Mouse (Mus musculus) megakaryocyte, embryonic 14.5 days (primary cell): Measurements from ENCODE around the gene Hist2h2ac. TPM values are rescaled to one million over a fixed set of nuclear protein-coding genes. Genes with fewer than 3 reads are reported as not detected.
"Not testable (repeated sequence)": the region's sequence is repeated elsewhere in the genome, so short reads cannot be mapped to it uniquely, and the experiment has no call there.

Experiments used
- H3K27me3 ChIP-seq: replicated peaks from 2 replicates; pipeline ENCODE3; 2012; ENCODE audit warnings: inconsistent platforms
- H3K36me3 ChIP-seq: replicated peaks from 2 replicates; pipeline ENCODE3; 2012; ENCODE audit warnings: low read length, inconsistent platforms, mixed read lengths
- H3K4me1 ChIP-seq: 2 replicates; pipeline ENCODE4 v1.6.1; 2012; ENCODE audit warnings: inconsistent platforms
- H3K4me3 ChIP-seq: replicated peaks from 2 replicates; pipeline ENCODE3; 2012; ENCODE audit warnings: moderate library complexity, mild to moderate bottlenecking, inconsistent platforms
- H3K9me3 ChIP-seq: 2 replicates; pipeline ENCODE4 v1.6.1; 2012; ENCODE audit warnings: inconsistent platforms
- FLI1 ChIP-seq: IDR thresholded peaks from 2 replicates; pipeline ENCODE4 v1.6.1; 2012; ENCODE audit warnings: low read length, inconsistent platforms, mixed read lengths
- GATA1 ChIP-seq: IDR thresholded peaks from 3 replicates; pipeline ENCODE4 v1.6.1; 2012; ENCODE audit warnings: mixed read lengths, low read length, inconsistent platforms, borderline replicate concordance
- polyA plus RNA-seq: library from polyadenylated mRNA; stranded (reverse); fragments of >175 nt; gene quantifications from 2 replicates; pipeline ENCODE4 v1.2.3, GENCODE M21; 2012; ENCODE audit warnings: low replicate concordance; ENCODE audit not compliant: insufficient read depth

Gene Hist2h2ac
- polyA plus RNA-seq, 1 experiment, result 15.1 TPM

GRCm38 (mm10) chr3:96250890-96251289 lies 30.2 kb upstream of the Hist2h2ac start:
- H3K4me1 ChIP-seq, result peaks cover 33% of the 10 kb centered on the region
- no peak overlapping the region for H3K4me3 ChIP-seq
- H3K27me3 ChIP-seq, result no peaks in the 10 kb centered on the region
- TF ChIP-seq GATA1 (no peak), FLI1 (no peak)
- H3K9me3 ChIP-seq, result no peaks in the 10 kb centered on the region
- H3K36me3 ChIP-seq, result no peaks in the 10 kb centered on the region

GRCm38 (mm10) chr3:96249034-96249345 lies 28.3 kb upstream of the Hist2h2ac start:
- H3K9me3 ChIP-seq, result no peaks in the 10 kb centered on the region
- peaks cover 30% of the 10 kb centered on the region for H3K4me1 ChIP-seq
- peak overlapping the region; percentile 88 for H3K4me3 ChIP-seq
- no peak for TF ChIP-seq GATA1
- no peak for TF ChIP-seq FLI1
- H3K27me3 ChIP-seq, result no peaks in the 10 kb centered on the region
- H3K36me3 ChIP-seq, result no peaks in the 10 kb centered on the region

GRCm38 (mm10) chr3:96248141-96249033 lies 27.7 kb upstream of the Hist2h2ac start:
- H3K4me3 ChIP-seq, result peak overlapping the region; percentile 88
- TF ChIP-seq GATA1 (no peak), FLI1 (no peak)
- H3K36me3 ChIP-seq, result no peaks in the 10 kb centered on the region
- no peaks in the 10 kb centered on the region for H3K9me3 ChIP-seq
- H3K27me3 ChIP-seq, result no peaks in the 10 kb centered on the region
- H3K4me1 ChIP-seq, result peaks cover 36% of the 10 kb centered on the region

GRCm38 (mm10) chr3:96247356-96248140 lies 26.9 kb upstream of the Hist2h2ac start:
- Histone ChIP-seq H3K27me3 (no peaks in the 10 kb centered on the region), H3K4me1 (peaks cover 43% of the 10 kb centered on the region), H3K36me3 (peaks cover under 1% of the 10 kb centered on the region), H3K9me3 (no peaks in the 10 kb centered on the region), H3K4me3 (peak overlapping the region; percentile 88)
- TF ChIP-seq GATA1, result no peak
- TF ChIP-seq FLI1, result no peak

- not testable (repeated sequence) for H3K36me3 ChIP-seq, H3K27me3 ChIP-seq, H3K9me3 ChIP-seq
- H3K4me1 ChIP-seq, result peaks cover 52% of the 10 kb centered on the region
- peak within 1 kb of the TSS; percentile 88 for H3K4me3 ChIP-seq
These were observed 25.8 kb upstream of the Hist2h2ac start, which contains the start of gene Hist2h3c1 for GRCm38 (mm10) chr3:96246427-96246856. Gene Hist2h3c1 (plus strand): TSS chr3:96246685.

- not testable (repeated sequence) for H3K36me3 ChIP-seq, H3K9me3 ChIP-seq, H3K27me3 ChIP-seq
- H3K4me3 ChIP-seq, result peak overlapping the region; percentile 83
- H3K4me1 ChIP-seq, result peaks cover 54% of the 10 kb centered on the region
These were observed 25.3 kb upstream of the Hist2h2ac start for GRCm38 (mm10) chr3:96246018-96246417.

GRCm38 (mm10) chr3:96245003-96245886 lies 24.6 kb upstream of the Hist2h2ac start, which contains the start of gene Hist2h2aa1:
Gene Hist2h2aa1 (plus strand): TSS chr3:96245497.
- H3K27me3 ChIP-seq, result not testable (repeated sequence)
- peaks cover 54% of the 10 kb centered on the region for H3K4me1 ChIP-seq

GRCm38 (mm10) chr3:96243921-96244572 lies 23.4 kb upstream of the Hist2h2ac start:
- no peaks in the 10 kb centered on the region for H3K27me3 ChIP-seq
- TF ChIP-seq GATA1 (no peak), FLI1 (no peak)
- H3K9me3 ChIP-seq, result no peaks in the 10 kb centered on the region
- peak overlapping the region; percentile 94 for H3K4me3 ChIP-seq
- H3K4me1 ChIP-seq, result peaks cover 52% of the 10 kb centered on the region
- peaks cover 7% of the 10 kb centered on the region for H3K36me3 ChIP-seq

More at GRCm38 (mm10) chr3:96245003-96245886, 24.6 kb upstream of the Hist2h2ac start, which contains the start of gene Hist2h2aa1:
- not testable (repeated sequence) for H3K9me3 ChIP-seq, H3K36me3 ChIP-seq
- peak within 1 kb of the TSS; percentile 94 for H3K4me3 ChIP-seq

- no peaks in the 10 kb centered on the region for H3K27me3 ChIP-seq
- H3K9me3 ChIP-seq, result no peaks in the 10 kb centered on the region
- TF ChIP-seq FLI1 (no peak), GATA1 (no peak)
- H3K4me3 ChIP-seq, result peak overlapping the region; percentile 86
- H3K36me3 ChIP-seq, result peaks cover 7% of the 10 kb centered on the region
- peaks cover 56% of the 10 kb centered on the region for H3K4me1 ChIP-seq
These were observed 20.1 kb upstream of the Hist2h2ac start for GRCm38 (mm10) chr3:96240799-96241197.

GRCm38 (mm10) chr3:96239949-96240798 lies 19.5 kb upstream of the Hist2h2ac start, which contains the start of gene Hist2h2aa2:
Gene Hist2h2aa2 (minus strand): TSS chr3:96240276.
- peaks cover 59% of the 10 kb centered on the region for H3K4me1 ChIP-seq
- not testable (repeated sequence) for H3K27me3 ChIP-seq, H3K9me3 ChIP-seq, H3K36me3 ChIP-seq
- peak within 1 kb of the TSS; percentile 90 for H3K4me3 ChIP-seq

GRCm38 (mm10) chr3:96238954-96239793 lies 18.5 kb upstream of the Hist2h2ac start, which contains the start of gene Hist2h3c2:
Gene Hist2h3c2 (minus strand): TSS chr3:96239127.
- not testable (repeated sequence) for H3K9me3 ChIP-seq, H3K36me3 ChIP-seq
- H3K4me1 ChIP-seq, result peaks cover 55% of the 10 kb centered on the region

More at GRCm38 (mm10) chr3:96238954-96239793, 18.5 kb upstream of the Hist2h2ac start, which contains the start of gene Hist2h3c2:
- not testable (repeated sequence) for H3K27me3 ChIP-seq
- H3K4me3 ChIP-seq, result peak within 1 kb of the TSS; percentile 91
